Mouse (Mus musculus): ENCODE measurements at regions not wholly inside any gene's neighbourhood (a gene's known extent, or its start where the extent isn't known, plus 50 kb on each side); places are given as distances from the start of the nearest gene placed in this dataset.

DNA sequence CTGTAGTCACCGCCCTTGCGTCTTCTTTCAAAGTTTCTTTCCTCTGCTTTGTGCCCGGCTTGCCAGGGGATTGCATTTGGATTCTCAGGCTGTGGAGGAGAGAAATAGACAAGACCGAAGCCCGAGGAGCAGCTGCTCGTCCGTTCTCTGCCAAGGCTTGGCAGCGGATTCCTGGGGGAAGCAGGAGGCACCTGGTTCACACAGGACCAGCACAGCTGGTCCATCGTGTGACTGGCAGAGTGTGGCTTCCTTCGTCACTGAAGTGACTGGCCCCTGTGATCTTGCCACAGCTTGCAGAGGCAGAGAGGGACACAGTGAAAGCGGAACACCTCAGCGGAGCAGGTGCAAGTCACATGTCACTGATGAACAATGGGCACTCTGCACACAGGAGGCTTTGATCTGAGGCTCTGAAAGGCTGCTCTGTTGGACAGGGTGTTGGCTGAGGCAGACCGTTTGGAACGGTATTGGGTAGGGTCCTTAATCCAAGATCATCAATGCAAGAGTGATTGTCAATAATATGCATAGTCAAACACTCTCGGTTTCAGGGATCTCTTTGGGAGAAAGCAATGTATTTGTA, 214.5 kb downstream of the Rnf144b start:
- TF ChIP-seq POLR2A (IDR thresholded peaks at IDR 0.05; ENCODE audit: low read depth, low read length) (no peak), SIN3A (IDR thresholded peaks at IDR 0.05; ENCODE audit: low read length) (no peak), POLR2AphosphoS2 (IDR thresholded peaks at IDR 0.05; ENCODE audit: low read depth, low read length) (no peak), ZC3H11A (IDR thresholded peaks at IDR 0.05; ENCODE audit: low read depth, low read length) (no peak), CTCF (conservative IDR thresholded peaks at IDR 0.05 in 1 of 2, IDR thresholded peaks at IDR 0.05 in 1 of 2; ENCODE audit: low read depth in 2 of 2, low read length in 2 of 2) (no peak), MAZ (IDR thresholded peaks at IDR 0.05; ENCODE audit: low read depth, low read length) (no peak), MYC (IDR thresholded peaks at IDR 0.05; ENCODE audit: low read depth, low read length) (no peak), MAFK (IDR thresholded peaks at IDR 0.05; ENCODE audit: insufficient replicate concordance, low read length) (no peak), EP300 (IDR thresholded peaks at IDR 0.05; ENCODE audit: low read length) (no peak), E2F4 (IDR thresholded peaks at IDR 0.05; ENCODE audit: insufficient replicate concordance, low read depth, low read length) (no peak), ZNF384 (IDR thresholded peaks at IDR 0.05; ENCODE audit: low read depth, low read length) (no peak)
